Comparison of ENCODE assay signal across 8 mouse cellular contexts in genomic region chr17:21384057-21384411, GRCm38 (mm10). TPM values are rescaled to one million over a fixed set of nuclear protein-coding genes. Genes with fewer than 3 reads are reported as not detected.
DNase-seq lines count a peak whose midpoint lies in the region; ATAC-seq and TF ChIP-seq lines count a peak whose summit lies in the region.

No protein-coding gene starts in this region.

- no peaks in the 10 kb centered on the region for H3K4me1 ChIP-seq in kidney, embryonic 14.5 days (ENCODE audit: control insufficient read depth, insufficient read depth, low read length)
- no peaks in the 10 kb centered on the region; the same call in 1 of the 2 replicates for H3K4me1 ChIP-seq in bone marrow, adult 2 months (ENCODE audit: control insufficient read depth, insufficient read depth, low read length)
- no peaks in the 10 kb centered on the region for H3K4me1 ChIP-seq in hindbrain, embryonic 11.5 days (replicated peaks; ENCODE audit: control insufficient read depth, insufficient read depth, low read length)

- TF ChIP-seq POLR2A in bone marrow, adult 2 months (IDR thresholded peaks at IDR 0.05; ENCODE audit: borderline replicate concordance, control insufficient read depth, low read depth, low read length), result no peak

- no peak overlapping the region for H3K27ac ChIP-seq in kidney, embryonic 14.5 days (ENCODE audit: low read depth, low read length)
- H3K27ac ChIP-seq in bone marrow, adult 2 months (ENCODE audit: control insufficient read depth, insufficient read depth, low read depth, low read length, poor library complexity), result peak overlapping the region; percentile 35; the same call in 1 of the 2 replicates
- H3K27ac ChIP-seq in hindbrain, embryonic 11.5 days (ENCODE audit: low read depth, low read length), result no peak overlapping the region

- H3K4me2 ChIP-seq in kidney, embryonic 14.5 days (replicated peaks; ENCODE audit: low read depth, low read length), result peak overlapping the region; percentile 79
- peak overlapping the region; percentile 76 for H3K4me2 ChIP-seq in hindbrain, embryonic 11.5 days (replicated peaks; ENCODE audit: low read depth, low read length)

- ATAC-seq in kidney, embryonic 14.5 days (ENCODE audit: low FRiP score, low TSS enrichment), result no peak
- peak; percentile 49; the same call in 1 of the 2 replicates for ATAC-seq in hindbrain, embryonic 11.5 days (ENCODE audit: low FRiP score)

- 11% methylated on average over 8 of the region's 8 CpGs for whole genome bisulfite sequencing in kidney, embryonic 14.5 days
- WGBS in bone marrow, adult 2 months, result 13% methylated on average over 8 of the region's 8 CpGs
- 17% methylated on average over 8 of the region's 8 CpGs for WGBS in hindbrain, embryonic 11.5 days

- no peaks in the 10 kb centered on the region for H3K36me3 ChIP-seq in kidney, embryonic 14.5 days (ENCODE audit: control insufficient read depth, insufficient read depth, low read length)
- no peaks in the 10 kb centered on the region for H3K36me3 ChIP-seq in hindbrain, embryonic 11.5 days (ENCODE audit: control insufficient read depth, insufficient read depth, low read length)

- no peaks in the 10 kb centered on the region for H3K9me3 ChIP-seq in kidney, embryonic 14.5 days (ENCODE audit: control insufficient read depth, low read length)
- no peaks in the 10 kb centered on the region for H3K9me3 ChIP-seq in hindbrain, embryonic 11.5 days (ENCODE audit: control insufficient read depth, low read length)

- no peak for TF ChIP-seq CTCF in bone marrow, adult 2 months (IDR thresholded peaks at IDR 0.05; ENCODE audit: control insufficient read depth, insufficient read depth, low read length)

- H3K27me3 ChIP-seq in kidney, embryonic 14.5 days (ENCODE audit: control insufficient read depth, insufficient read depth, low read length), result no peaks in the 10 kb centered on the region
- H3K27me3 ChIP-seq in hindbrain, embryonic 11.5 days (ENCODE audit: control insufficient read depth, insufficient read depth, low read length), result no peaks in the 10 kb centered on the region

- DNase-seq in kidney, postnatal 10 days, result no peak
- DNase-seq in hindbrain, embryonic 11.5 days (ENCODE audit: low spot score), result no peak
- DNase-seq in lung, postnatal 10 days, result peak; percentile 28
- no peak for DNase-seq in natural killer cell, adult 2 months (ENCODE audit: low spot score in 2 of 2)
- no peak for DNase-seq in spleen, postnatal 14 days (ENCODE audit: low spot score in 2 of 2)
- DNase-seq in thymus, postnatal 10 days (ENCODE audit: low spot score in 2 of 2), result no peak

- peak overlapping the region; percentile 44 for H3K9ac ChIP-seq in kidney, embryonic 14.5 days (ENCODE audit: low read depth, low read length)
- H3K9ac ChIP-seq in hindbrain, embryonic 11.5 days (ENCODE audit: low read depth, low read length), result peak overlapping the region; percentile 34; the same call in 1 of the 2 replicates

- H3K4me3 ChIP-seq in kidney, embryonic 14.5 days (ENCODE audit: low read length), result peak overlapping the region; percentile 53
- H3K4me3 ChIP-seq in bone marrow, adult 2 months (replicated peaks; ENCODE audit: control insufficient read depth, low read depth, low read length), result peak overlapping the region; percentile 81
- H3K4me3 ChIP-seq in hindbrain, embryonic 11.5 days (ENCODE audit: low read depth, low read length), result peak overlapping the region; percentile 42

RNA-seq across cellular contexts. Expression of gene Zfp677, which starts 0.5 kb away (rescaled TPM):
- polyA plus RNA-seq in kidney, embryonic 14.5 days (2014; fragmentation: Nextera tagmentation; extraction: Ambion mirVana), result 3.8 and 4.2 TPM in 2 replicates
- polyA plus RNA-seq in bone marrow, adult 2 months (2011; ENCODE audit: insufficient read depth, insufficient read length, low replicate concordance, missing spikeins), result 0.77 and 1.9 TPM in 2 replicates
- polyA plus RNA-seq in hindbrain, embryonic 11.5 days (2014; fragmentation: Nextera tagmentation; extraction: Ambion mirVana), result 3.1 and 4.0 TPM in 2 replicates

RNA-seq across cellular contexts. Expression of gene Zfp54, which starts 39.0 kb away (rescaled TPM):
- 5.8 and 6.9 TPM in 2 replicates for polyA plus RNA-seq in kidney, embryonic 14.5 days (2014; fragmentation: Nextera tagmentation; extraction: Ambion mirVana)
- 0.77 and 4.6 TPM in 2 replicates for polyA plus RNA-seq in bone marrow, adult 2 months (2011; ENCODE audit: insufficient read depth, insufficient read length, low replicate concordance, missing spikeins)
- 2.9 and 3.8 TPM in 2 replicates for polyA plus RNA-seq in hindbrain, embryonic 11.5 days (2014; fragmentation: Nextera tagmentation; extraction: Ambion mirVana)
